Mouse (Mus musculus) retina, embryonic 14.5 days (tissue): ENCODE measurements around the gene Asb16.
"Not testable (repeated sequence)": the region's sequence is repeated elsewhere in the genome, so short reads cannot be mapped to it uniquely, and the experiment has no call there.

Experiments used
- DNase-seq: peaks from one replicate; pipeline ENCODE4 v3.0.0-alpha.2; 2015; ENCODE audit warnings: low spot score

The Asb16 gene

DNA sequence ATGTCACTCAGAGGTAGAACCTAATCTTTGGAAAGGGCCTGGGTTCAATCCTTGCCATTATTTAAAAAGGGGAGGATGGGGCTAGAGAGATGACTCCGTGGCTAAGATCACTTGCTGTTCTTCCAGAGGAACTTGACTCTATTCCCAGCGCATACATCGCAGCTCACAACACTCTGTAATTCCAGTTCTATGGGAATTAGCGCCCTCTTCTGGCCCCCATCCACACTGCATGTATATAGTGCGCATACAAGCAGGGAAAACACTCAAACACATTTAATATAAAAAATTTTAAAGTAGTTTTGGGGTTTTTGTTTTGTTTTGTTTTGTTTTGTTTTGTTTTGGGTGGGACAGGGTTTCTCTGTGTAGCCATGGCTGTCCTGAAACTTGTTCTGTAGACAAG lies 26.7 kb upstream of the Asb16 start:
- DNase-seq: no peak

DNA sequence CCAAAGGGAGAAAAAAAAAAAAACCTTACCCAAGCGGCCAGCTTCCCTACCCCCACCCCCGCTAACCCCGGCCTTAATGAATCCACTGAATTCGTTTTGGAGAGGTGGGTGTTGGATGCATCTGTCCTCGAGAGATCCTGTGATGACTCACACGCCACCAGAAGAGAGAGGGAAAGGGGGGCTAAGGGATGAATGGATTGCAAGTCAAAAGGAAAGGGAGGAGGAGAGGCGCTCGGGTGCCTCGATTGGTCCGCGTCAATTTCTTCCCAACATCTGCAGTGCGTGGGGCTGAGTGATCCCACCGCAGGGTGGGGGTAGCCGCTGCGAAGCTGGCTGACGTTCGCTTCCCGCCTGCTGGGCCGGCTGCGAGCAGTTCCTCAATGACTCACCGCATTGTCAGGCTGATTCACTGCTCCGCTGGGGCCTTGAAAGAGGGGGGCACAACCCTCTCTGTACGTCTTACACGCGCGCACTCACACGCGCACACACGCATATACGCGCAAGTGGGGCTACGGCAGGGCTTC lies 23.6 kb upstream of the Asb16 start:
- DNase-seq: peak; percentile 63

DNA sequence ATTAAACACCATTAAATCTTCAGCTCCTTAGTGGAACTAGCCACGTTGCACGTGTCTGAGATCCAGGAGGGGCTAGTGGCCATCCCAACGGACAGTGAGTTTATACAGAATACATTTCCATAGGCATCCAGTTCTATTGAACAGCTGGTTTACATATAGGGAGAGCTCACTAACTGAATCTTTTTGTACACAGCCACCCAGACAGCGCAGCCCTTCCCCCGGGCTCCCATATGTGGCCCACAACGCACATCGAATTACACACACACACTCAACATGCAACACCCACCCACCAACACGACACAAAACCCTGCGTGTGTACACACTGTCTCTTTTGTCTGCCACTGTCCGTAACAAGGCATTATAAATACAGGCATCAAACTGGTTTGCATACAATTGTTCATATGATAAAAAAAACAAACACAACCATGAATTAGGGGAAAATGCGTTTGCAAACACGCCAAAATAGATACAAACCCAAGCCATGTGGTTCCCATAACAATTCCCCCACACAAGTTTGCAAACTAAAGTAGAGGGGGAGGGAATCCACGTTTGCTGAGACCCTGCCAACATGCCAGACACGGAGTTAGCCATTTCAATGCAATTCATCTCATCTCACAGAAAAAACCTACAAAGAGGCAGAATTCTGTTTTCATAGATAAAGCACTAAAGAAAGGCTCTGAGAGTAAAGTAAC lies 22.8 kb upstream of the Asb16 start:
- DNase-seq: no peak

DNA sequence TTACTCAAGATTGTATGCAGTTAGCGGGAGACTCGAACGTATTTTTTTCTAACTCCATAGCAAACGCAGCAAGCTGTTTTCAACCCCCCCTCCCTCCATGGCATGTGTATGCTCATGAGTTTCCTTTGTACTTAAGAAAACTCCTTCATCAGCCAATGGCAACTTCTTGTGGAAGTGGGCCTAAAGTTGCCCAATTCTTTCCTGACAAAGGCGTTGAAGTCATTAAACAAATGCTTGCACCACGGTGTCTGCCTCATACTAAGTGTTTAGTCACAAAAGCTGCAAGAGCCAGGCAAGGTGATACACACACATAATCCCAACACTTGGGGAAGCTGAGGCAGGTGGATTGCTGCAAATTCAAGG lies 22.3 kb upstream of the Asb16 start:
- DNase-seq: no peak

DNA sequence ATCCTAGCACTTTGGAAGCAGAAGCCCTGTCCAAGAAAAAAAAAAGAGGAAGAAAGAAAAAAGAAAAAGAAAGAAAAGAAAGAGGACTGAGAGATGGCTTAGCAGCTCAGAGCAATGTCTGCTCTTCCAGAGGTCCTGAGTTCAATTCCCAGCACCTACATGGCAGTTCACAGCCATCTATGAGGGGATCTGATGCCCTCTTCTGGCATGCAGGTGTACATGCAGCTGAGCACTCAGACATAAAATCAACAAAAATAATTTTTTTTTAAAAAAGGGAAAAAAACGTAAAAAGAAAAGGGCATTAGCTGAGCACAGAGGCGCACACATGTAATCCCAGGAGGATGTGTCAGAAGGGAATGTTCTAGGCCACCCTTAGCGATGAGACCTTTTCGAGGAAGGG lies 21.7 kb upstream of the Asb16 start:
- DNase-seq: no peak

DNA sequence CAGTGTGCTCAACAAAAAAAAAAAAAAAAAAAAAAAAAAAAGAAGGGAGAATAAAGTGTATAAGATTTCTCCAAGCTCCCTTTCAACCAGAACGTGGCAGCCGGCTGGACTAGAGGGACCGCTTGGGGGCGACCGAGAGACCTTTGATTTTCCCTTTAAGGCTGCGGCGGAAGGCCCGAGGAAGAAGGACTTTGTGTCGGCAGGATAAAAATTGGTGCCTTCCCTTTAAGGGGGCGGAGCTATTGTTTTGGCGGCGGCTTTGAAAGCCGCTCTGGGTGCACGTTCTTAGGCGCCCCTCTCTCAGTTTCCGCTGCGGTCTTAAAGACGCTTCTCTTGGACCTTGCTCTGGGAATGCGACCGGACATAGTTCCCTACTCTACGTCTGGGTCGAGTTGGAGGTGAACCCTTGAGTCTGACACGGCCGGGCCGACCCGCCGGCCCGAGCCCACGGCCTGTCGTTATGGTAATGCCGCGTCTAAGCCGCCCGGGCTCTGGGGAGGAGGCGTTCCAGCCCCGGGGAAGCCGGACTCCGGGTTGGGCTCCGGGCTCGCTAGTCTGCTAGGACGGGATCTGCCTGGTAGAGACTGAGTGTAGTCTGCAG lies 19.8 kb upstream of the Asb16 start, which contains the start of gene BC030867:
Gene BC030867 (plus strand): TSS at position 253 of the 601 bp plus-strand sequence.
- peak; percentile 100 for DNase-seq

DNA sequence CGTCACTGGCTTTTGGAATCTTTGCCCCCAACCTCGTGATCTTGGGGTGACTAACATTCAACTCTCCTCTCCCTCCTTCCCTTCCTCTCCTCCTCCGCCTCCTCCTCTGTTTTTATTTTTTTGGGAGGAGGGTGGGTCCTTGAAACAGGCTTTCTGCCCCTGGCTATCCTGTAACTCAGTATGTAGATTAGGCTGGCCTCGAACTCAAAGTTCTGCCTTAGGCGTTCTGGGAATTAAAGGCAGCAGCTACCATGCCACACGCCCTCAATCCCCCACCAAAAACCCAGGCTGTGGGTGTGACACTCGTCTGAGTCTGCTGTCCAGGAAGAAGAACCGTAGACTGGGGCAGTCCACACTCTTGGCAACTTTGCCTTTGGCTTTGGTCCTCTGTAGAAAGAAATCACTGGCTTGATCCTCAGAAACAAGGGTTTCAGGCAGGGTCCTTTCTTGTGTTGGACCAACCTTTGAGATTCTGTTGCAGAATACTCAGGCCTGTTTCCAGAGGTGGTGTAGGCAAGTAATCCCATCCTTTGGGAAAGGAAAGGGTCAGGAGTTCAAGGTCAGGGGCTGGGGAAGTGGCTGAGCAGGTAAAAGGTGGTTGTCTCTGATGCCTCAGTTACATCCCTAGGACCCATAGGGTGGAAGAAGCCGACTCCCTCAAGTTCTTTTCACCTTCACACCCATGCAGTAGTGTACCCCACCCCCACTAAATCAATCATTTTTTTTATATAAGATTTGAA lies 19.0 kb upstream of the Asb16 start:
- no peak for DNase-seq

DNA sequence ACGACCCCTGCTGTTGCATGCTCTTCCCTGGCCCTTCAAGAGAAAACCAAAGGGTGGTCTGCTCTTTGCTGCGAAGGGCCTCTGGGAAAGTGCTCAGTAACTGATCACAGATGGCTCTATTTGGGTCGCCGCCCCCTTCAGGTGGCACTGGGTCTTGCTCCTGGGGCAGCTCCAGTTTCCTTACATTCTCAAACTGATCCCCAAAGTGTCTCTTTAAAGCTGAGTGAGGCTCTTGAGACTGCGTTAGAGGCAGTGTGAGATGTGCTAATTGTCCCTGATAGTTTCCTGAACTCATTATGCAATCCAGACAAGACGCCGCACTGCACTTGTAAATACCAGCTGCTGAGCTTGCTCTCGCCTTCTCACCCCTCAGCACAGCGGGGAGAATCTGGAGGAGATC lies 11.0 kb upstream of the Asb16 start:
- peak; percentile 64 for DNase-seq

DNA sequence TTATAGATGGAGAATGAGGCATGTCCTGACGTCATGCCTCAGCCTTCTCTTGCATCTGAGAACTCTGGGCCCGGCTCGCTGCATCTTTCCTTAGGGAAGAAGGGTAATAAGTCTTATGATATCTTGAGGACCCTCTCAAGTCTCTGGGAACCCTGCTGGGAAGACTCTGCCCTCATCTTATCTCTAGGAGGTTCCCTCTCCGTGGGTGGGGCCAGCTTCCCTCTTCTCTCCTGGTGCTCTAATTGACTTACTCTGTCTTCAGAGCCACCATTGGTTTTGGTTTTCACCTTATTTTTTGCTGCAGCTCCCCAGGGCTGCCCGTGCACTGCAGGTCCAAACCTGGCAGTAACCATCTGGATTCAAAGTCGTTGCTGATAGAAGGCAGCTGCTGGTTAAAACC lies 10.4 kb upstream of the Asb16 start:
- no peak for DNase-seq

DNA sequence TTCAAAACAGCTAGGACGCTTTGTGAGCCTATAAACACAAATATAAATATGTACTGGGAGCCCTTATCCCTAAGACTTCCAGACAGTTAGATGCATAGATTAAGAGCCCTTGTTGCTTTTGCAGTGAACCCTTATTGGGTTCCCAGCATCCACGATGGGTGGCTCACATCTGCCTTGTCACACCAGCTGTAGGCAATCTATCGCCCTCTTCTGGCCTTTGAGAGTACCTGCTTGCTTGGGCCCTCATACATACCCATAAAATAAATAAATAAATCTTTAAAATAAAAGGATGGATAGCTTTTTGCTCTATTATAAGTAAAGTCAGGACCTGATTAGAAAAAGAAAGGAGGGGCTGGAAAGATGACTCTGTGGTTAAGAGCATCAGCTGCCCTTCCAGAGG lies 10.0 kb upstream of the Asb16 start:
- DNase-seq: peak; percentile 49

DNA sequence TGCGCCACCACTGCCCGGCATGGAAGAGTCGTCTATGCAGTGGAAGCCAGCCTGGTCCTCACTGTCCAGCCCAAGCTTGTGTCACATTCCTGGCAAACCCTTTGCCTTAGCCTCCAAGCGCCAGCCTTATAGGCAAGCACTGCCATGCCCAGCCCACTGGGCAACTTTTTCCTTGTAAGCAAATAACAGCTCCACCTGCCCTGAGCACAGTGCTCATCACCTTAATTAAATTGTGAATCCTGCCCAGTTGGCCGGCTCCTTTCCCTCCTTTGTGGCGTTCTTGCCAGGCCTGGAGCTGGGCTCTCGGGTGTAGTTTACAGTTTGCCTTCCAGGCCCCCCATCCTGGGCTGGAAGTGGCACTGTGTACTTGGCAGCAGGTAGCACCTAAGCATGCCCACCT lies 5.3 kb upstream of the Asb16 start:
- DNase-seq: no peak

DNA sequence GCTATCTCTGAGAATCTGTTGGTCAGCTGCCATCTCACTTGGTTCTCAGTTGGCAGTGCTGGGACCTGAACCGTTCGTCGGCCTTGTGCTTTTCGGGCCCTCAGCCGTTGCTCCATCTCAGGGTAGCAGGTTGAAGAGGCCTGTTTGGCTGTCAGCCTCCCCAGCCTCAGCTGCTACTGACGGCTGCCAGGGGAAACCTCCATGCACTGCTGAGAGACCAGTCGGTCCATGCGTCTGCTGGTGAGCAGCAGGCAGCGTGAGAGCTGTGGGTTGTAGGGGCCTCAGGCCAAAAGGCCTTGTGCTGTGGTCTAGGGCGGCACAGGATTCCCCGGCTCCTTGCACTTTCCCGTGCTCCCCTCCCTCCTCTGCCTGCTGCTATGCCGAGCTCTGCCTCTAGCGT lies 2.7 kb upstream of the Asb16 start:
- no peak for DNase-seq

DNA sequence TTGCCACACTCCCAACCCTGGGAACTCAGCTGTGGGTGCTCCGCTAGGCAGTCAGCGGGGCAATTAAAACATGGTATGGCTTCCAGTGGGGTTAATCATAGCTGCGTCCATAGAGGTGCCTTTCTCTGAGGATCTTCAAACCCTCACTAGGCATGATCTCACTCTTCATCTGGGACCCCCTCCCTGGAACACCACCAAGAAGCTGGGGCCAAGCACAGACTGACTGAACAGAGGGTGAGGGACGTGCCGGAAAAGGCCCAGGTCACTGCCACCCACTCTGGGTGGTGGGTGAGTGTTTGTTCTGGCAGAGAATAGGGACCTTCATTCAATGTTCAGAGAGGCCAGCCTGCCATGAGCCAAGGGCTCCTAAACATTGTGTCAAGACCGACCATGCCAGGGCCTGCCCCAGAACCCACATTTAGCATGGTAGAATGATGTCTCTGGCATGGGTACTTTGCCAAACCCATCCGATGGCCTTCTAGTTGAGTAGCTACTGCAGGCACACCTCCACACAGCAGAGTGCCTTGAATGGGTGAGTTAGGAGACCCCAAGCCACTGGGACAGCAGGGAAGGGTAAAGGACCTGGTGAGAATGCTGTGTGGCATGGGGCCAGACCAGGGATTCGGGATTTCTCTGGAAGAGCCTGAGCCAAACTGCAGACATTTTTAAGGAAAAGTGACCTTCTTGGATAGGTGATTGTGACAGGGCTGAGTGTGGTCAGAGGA lies 1.8 kb upstream of the Asb16 start:
- DNase-seq: no peak

DNA sequence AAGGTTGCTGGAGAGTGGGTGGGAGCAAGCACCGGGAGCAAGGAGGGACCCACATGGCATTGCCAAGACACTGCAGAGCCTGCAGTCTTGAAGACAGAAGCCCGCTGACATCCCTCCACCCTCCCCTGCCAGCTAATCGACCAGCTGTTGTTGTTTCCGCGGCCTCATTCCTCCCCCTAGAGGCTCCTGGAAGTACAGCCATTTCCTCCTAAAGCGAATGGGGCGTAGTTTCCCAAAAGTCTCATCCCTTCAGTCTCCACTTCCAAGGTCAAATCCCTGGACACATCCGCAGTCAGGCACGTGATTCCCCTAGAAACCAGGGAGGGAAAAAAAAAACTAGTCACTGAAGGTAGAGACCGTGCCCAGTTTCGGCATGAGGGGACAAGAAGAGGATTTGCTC lies 1.1 kb upstream of the Asb16 start:
- DNase-seq: peak; percentile 89

DNA sequence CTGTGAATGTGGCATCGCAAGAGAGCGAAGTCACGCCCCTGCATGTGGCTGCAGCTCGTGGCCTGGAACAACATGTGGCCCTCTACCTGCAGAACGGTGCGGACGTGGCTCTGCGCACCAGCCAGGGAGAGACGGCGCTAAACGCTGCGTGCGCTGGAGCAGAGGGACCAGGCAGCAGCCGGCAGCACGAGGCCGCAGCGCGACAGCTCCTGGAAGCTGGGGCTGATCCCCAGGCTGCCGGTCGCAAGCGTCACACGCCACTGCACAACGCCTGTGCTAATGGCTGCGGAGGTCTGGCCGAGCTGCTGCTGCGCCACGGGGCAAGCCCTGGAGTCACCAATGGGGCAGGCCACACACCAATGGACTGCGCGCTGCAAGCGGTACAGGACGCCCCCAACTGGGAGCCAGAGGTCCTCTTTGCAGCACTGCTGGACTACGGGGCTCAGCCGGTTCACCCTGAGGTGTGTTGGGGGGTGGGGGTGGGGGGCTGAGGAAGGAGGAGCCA lies 7.9 kb downstream of the Asb16 start:
- DNase-seq: peak; percentile 71

DNA sequence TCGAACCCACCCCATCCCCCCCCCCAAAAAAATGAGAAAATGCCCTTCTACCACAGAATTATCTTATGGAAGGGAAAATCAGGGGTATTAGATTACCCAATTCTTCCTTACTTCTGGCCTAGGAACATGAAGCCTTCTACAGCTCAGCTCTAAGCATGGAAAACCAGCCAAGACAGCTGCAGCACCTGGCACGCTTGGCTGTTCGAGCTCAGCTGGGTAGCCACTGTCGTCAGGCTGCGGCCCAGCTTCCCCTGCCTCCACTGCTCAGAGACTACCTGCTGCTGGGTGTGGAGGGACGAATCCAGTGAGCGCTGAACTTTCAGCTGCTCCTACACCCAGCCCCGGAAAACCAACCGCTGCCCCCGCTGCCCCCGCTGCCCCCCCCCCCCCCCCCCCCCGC lies 9.2 kb downstream of the Asb16 start:
- no peak for DNase-seq

DNA sequence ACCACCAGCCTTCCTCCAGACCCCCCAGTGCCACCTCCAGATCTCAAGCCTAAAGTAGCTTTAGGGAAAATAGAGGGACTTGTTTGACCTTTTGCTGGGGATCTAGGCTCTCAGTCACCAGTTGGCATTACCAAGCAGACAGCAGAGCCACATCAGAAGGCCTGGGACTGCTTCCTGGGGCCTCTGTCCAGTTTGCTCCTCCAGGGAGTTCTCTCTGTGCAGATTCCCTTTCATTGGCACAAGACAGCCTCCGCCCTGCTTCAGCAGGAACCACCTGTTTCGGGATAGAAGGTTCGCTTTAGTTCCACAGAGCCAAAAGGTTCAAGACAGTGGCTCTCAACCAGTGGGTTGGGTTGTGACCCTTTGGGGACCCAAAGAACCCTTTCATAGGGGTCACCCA lies 11.1 kb downstream of the Asb16 start:
- DNase-seq: no peak

DNA sequence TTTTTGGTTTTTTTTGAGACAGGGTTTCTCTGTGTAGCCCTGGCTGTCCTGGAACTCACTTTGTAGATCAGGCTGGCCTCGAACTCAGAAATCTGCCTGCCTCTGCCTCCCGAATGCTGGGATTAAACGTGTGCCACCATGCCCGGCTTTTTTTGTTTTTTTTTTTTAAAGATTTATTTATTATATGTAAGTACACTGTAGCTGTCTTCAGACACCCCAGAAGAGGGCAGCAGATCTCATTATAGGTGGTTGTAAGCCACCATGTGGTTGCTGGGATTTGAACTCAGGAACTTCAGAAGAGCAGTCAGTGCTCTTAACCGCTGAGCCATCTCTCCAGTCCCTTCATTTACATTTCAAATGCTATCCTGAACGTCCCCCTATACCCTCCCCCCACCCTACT lies 11.7 kb downstream of the Asb16 start:
- not testable (repeated sequence) for DNase-seq

DNA sequence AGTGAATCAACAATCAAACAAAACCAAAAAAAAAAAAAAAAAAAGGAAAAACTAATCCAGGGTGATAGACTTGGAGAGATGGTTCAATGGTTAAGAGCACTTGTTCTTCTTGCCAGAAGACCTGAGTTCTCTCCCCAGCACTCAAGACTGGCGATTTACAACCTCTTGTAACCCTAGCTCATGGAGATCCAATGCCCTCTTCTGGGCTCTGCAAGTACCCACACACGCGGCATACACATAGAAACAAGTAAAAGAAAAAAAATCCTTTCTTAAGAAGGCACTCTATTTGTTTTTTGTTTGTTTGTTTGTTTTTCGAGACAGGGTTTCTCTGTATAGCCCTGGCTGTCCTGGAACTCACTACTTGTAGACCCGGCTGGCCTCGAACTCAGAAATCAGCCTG lies 15.4 kb downstream of the Asb16 start:
- DNase-seq: no peak

DNA sequence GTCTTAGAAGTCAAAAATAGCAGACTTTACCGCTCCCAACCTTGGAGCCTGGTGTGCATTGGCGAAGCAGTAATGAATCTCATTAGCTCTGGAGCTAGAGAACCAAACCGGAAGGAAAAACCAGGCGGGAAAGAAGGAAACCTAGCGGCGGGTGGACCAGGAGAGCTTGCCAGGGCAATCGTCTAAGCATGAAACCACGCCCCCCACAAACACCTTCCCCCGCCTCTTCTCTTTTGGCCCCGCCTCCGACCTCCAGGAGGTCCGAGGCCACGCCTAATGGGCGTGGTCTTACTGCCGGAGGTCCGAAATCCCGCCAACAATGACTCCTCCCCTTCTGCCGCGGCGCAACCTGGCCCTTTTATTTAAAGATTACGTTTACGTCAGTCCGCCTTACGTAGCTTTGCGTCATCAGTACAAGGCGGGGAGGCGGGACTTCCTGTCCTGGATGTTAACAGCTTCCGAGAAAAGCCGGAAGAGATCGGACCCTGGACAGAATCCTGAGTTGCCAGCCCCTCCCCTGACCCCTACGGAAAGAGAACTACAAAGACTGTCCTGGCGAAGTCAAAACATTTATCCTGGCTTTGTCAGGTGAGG lies 16.1 kb downstream of the Asb16 start, which contains the start of gene Tmub2:
Gene Tmub2 (plus strand): TSS at position 431 of the 594 bp plus-strand sequence.
- peak; percentile 100 for DNase-seq

DNA sequence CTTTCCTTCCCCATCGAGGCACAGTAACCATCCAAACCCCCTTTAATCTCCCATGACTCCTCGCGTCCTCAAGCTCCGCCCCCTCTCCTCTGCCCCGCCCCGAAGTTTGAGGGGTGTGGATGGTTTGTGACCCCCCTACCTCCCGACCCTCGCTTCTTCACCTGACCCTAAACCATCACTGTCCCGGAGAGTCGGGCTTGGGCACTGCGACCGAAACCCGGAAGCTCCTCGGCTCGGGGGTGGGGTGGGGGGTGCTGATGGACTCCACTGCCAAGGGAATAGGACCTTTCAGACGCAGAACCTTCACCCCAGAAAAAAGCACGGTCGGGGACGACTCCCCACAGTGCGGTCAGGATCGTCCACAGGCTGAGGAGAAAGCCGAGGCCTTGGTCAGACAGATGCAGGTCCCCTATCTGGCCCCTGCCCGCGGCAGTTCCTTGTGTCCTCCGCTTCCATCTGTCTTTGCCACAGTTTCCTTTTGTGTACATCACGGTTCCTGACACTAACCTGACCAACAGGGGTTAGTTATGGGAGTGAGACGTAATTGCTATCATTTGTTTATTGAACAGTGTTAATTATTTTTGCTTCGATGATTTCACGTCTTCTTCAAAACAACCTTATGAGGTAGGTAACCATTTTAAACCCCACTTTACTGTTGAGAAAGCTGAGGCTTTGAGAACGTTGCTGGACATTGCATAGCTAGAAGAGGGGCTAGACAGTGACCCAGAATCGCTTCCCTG lies 16.7 kb downstream of the Asb16 start:
- DNase-seq: peak; percentile 32
